Mouse (Mus musculus) hindbrain, postnatal 0 days (tissue): ENCODE measurements around the gene Sidt1. TPM values are rescaled to one million over a fixed set of nuclear protein-coding genes. Genes with fewer than 3 reads are reported as not detected.

ENCODE experiments used
- ATAC-seq: fragments of 200-750 bp; cut with Nextera tagmentation; 2 replicates; pipeline ENCODE4 v1.8.0; 2017; ENCODE audit warnings: mild to moderate bottlenecking, moderate TSS enrichment, moderate library complexity
- DNase-seq: peaks from one replicate; pipeline ENCODE4 v3.0.0-alpha.2; 2015; ENCODE audit warnings: low spot score
- H3K27ac ChIP-seq: fragments of 300-500 bp; sonication (generic); 2 replicates; pipeline ENCODE4 v1.5.1; 2014; ENCODE audit warnings: mild to moderate bottlenecking
- H3K27me3 ChIP-seq: fragments of 300-500 bp; sonication (generic); 2 replicates; pipeline ENCODE4 v1.6.1; 2014; ENCODE audit warnings: low read length, mixed read lengths; ENCODE audit not compliant: insufficient read depth
- H3K36me3 ChIP-seq: fragments of 300-500 bp; sonication (generic); 2 replicates; pipeline ENCODE4 v1.6.1; 2014; ENCODE audit warnings: low read length, mixed read lengths; ENCODE audit not compliant: insufficient read depth
- H3K4me1 ChIP-seq: fragments of 300-500 bp; sonication (generic); 2 replicates; pipeline ENCODE4 v1.6.1; 2014; ENCODE audit warnings: antibody characterized with exemption, low read length, mixed read lengths; ENCODE audit not compliant: insufficient read depth
- H3K4me2 ChIP-seq: fragments of 300-500 bp; sonication (generic); 2 replicates; pipeline ENCODE4 v1.6.1; 2014; ENCODE audit warnings: low read depth, mild to moderate bottlenecking, low read length, moderate library complexity, mixed read lengths
- H3K4me3 ChIP-seq: fragments of 300-500 bp; sonication (generic); 2 replicates; pipeline ENCODE4 v1.5.1; 2014; ENCODE audit warnings: low read length
- H3K9ac ChIP-seq: fragments of 300-500 bp; sonication (generic); replicated peaks from 2 replicates; pipeline ENCODE4 v1.6.1; 2014; ENCODE audit warnings: mild to moderate bottlenecking, low read length, moderate library complexity, mixed read lengths
- H3K9me3 ChIP-seq: fragments of 300-500 bp; sonication (generic); 2 replicates; pipeline ENCODE4 v1.6.1; 2016; ENCODE audit warnings: low read length, mixed read lengths
- CTCF ChIP-seq: IDR thresholded peaks from 2 replicates; pipeline ENCODE4 v1.5.1; 2016; ENCODE audit warnings: antibody characterized with exemption, control low read depth, low read depth
- WGBS: fragments of 180-500 bp; shearing (Covaris S2); extraction: QIAGEN DNeasy Blood & Tissue Kit; methylation state at CpG from one replicate; pipeline ENCODE4 v1.1.7; 2014; 5-methylcytosine and 5-hydroxymethylcytosine counted together
- polyA plus RNA-seq: library from polyadenylated mRNA; unstranded; fragments of >200 nt; fragmentation: Nextera tagmentation; extraction: Ambion mirVana; gene quantifications from 2 replicates; pipeline ENCODE4 v1.2.1, GENCODE M21; 2015
- total RNA-seq: library from RNA; depleted of rRNA; stranded (reverse); fragments of >200 nt; gene quantifications from 2 replicates; pipeline ENCODE4 v1.2.3, GENCODE M21; 2014

Sidt1 gene
- total and polyA plus RNA-seq, 2 experiments from 2014 or later = 21.8 to 44.3 TPM

DNA sequence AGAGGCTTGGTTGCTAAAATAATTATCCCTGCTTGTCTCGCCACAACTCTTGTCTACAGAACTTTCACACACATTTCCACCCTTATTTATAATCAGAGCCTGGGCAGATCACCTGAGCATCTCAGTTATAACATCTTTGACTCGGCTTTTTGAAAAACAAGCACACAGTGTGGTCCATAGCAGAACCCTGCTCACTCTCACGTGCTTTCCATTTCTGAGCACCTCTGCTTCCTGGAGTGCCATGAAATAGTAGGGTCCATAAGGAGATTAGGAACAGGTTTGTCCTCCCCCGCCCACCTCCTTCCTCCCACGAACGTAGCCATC is 1.4 kb downstream of the Sidt1 start:
- 11% methylated on average over 6 of the region's 6 CpGs for WGBS
- peak overlapping the region; percentile 98 for H3K4me2 ChIP-seq
- peak overlapping the region; percentile 64 for H3K4me3 ChIP-seq
- ATAC-seq (peak; percentile 41; the same call in 1 of the 2 replicates), DNase-seq (no peak)
- no peaks in the 10 kb centered on the region for H3K4me1 ChIP-seq
- H3K9me3 ChIP-seq = no peaks in the 10 kb centered on the region
- H3K27me3 ChIP-seq = no peaks in the 10 kb centered on the region
- H3K27ac ChIP-seq = peak overlapping the region; percentile 68; the same call in 1 of the 2 replicates
- peak overlapping the region; percentile 75 for H3K9ac ChIP-seq
- H3K36me3 ChIP-seq = no peaks in the 10 kb centered on the region
- TF ChIP-seq CTCF = no peak

GRCm38 (mm10) chr16:44331154-44331553 is 1.8 kb downstream of the Sidt1 start:
- WGBS = 18% methylated on average over 9 of the region's 9 CpGs
- no peak overlapping the region for H3K27ac ChIP-seq
- H3K9ac ChIP-seq = no peak overlapping the region
- H3K27me3 ChIP-seq = no peaks in the 10 kb centered on the region
- H3K36me3 ChIP-seq = no peaks in the 10 kb centered on the region
- peak; percentile 39 for DNase-seq
- no peaks in the 10 kb centered on the region for H3K4me1 ChIP-seq
- H3K9me3 ChIP-seq = no peaks in the 10 kb centered on the region
- peak overlapping the region; percentile 64 for H3K4me3 ChIP-seq
- TF ChIP-seq CTCF = no peak
- H3K4me2 ChIP-seq = peak overlapping the region; percentile 98
- 0 out of 2 replicates have a peak, but pooled peaks have one; percentile 21 for ATAC-seq

- DNase-seq = peak; percentile 16
- no peaks in the 10 kb centered on the region for H3K36me3 ChIP-seq
- no peaks in the 10 kb centered on the region for H3K27me3 ChIP-seq
- H3K27ac ChIP-seq = no peak overlapping the region
- no peak for ATAC-seq
- no peak overlapping the region for H3K9ac ChIP-seq
- H3K4me3 ChIP-seq = 0 out of 2 replicates have a peak overlapping the region, but pooled peaks have one; percentile 64
- H3K4me1 ChIP-seq = no peaks in the 10 kb centered on the region
- 81% methylated on average over 9 of the region's 9 CpGs for WGBS
- no peaks in the 10 kb centered on the region for H3K9me3 ChIP-seq
- peak; percentile 49 for TF ChIP-seq CTCF
- peak overlapping the region; percentile 98 for H3K4me2 ChIP-seq
Observed at GRCm38 (mm10) chr16:44330657-44331056, 2.3 kb downstream of the Sidt1 start.

DNA sequence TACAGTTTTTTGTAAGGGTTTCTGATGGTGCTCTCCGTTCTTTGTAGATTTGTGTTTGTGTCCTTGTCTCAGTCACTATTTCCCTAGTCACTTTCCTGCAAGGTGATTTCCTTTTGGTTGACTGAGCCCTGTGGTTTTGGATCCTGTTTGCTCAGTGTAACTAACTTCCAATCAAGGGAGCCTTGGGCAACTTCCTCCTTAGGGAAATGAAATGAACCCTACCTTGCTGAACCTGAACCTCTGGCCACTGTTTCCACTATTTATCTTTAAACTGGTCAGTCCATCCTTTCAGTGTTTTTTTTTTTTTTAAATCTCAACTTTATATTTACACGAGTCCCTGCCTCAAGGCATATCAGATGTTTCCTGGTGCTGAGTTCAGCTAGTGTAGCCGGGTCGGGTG is 4.4 kb downstream of the Sidt1 start:
- Histone ChIP-seq H3K27me3 (no peaks in the 10 kb centered on the region), H3K9me3 (no peaks in the 10 kb centered on the region), H3K9ac (no peak overlapping the region), H3K27ac (no peak overlapping the region), H3K4me2 (no peak overlapping the region), H3K4me3 (no peak overlapping the region), H3K4me1 (0 out of 2 replicates have a peak, but pooled peaks cover 2% of the 10 kb centered on the region), H3K36me3 (no peaks in the 10 kb centered on the region)
- no peak for TF ChIP-seq CTCF
- ATAC-seq = no peak
- no peak for DNase-seq
- WGBS = 76% methylated on average over 4 of the region's 4 CpGs

GRCm38 (mm10) chr16:44320232-44320631 is 12.8 kb downstream of the Sidt1 start:
- no peak for TF ChIP-seq CTCF
- no peaks in the 10 kb centered on the region for H3K9me3 ChIP-seq
- H3K27ac ChIP-seq = no peak overlapping the region
- WGBS = 64% methylated on average over 3 of the region's 3 CpGs
- H3K4me1 ChIP-seq = 0 out of 2 replicates have a peak, but pooled peaks cover 2% of the 10 kb centered on the region
- H3K27me3 ChIP-seq = no peaks in the 10 kb centered on the region
- ATAC-seq = no peak; the same call in 1 of the 2 replicates
- H3K36me3 ChIP-seq = no peaks in the 10 kb centered on the region
- H3K4me2 ChIP-seq = no peak overlapping the region
- H3K4me3 ChIP-seq = no peak overlapping the region
- H3K9ac ChIP-seq = no peak overlapping the region
- DNase-seq = no peak

DNA sequence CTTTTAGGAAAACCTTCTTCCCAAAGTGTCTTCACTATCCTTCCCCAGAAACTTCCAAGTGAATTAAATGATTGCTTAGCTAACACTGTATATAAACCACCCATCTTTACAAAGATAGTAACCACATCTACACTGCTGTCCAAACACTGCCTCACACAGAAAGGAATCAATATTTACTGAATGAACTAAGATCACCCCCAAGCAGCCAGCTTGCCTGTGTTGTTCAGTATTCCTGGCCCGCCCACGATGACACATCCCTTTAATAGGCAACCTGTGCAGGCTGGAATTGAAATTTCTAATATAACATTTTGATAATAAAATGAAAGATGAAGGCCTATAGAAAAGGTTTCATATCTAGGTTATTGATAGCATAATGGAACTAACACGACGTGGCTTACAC is 16.6 kb downstream of the Sidt1 start:
- WGBS = 88% methylated on average over 4 of the region's 4 CpGs
- Histone ChIP-seq H3K9me3 (no peaks in the 10 kb centered on the region), H3K27ac (no peak overlapping the region), H3K4me1 (no peaks in the 10 kb centered on the region), H3K27me3 (no peaks in the 10 kb centered on the region), H3K9ac (no peak overlapping the region), H3K4me2 (no peak overlapping the region), H3K4me3 (no peak overlapping the region), H3K36me3 (no peaks in the 10 kb centered on the region)
- ATAC-seq (0 out of 2 replicates have a peak, but pooled peaks have one; percentile 12), DNase-seq (no peak)
- TF ChIP-seq CTCF = no peak

- Histone ChIP-seq H3K9ac (no peak overlapping the region), H3K4me1 (no peaks in the 10 kb centered on the region), H3K4me2 (no peak overlapping the region), H3K9me3 (no peaks in the 10 kb centered on the region), H3K36me3 (no peaks in the 10 kb centered on the region), H3K27ac (no peak overlapping the region), H3K27me3 (no peaks in the 10 kb centered on the region), H3K4me3 (no peak overlapping the region)
- WGBS = 72% methylated on average over 4 of the region's 4 CpGs
- TF ChIP-seq CTCF = no peak
- no peak for DNase-seq
- ATAC-seq = no peak
Observed at GRCm38 (mm10) chr16:44313422-44313821, 19.6 kb downstream of the Sidt1 start.
